Mouse (Mus musculus) C2C12 (cell line): ENCODE data around the gene Nop14. TPM values are rescaled to one million over a fixed set of nuclear protein-coding genes. Genes with fewer than 3 reads are reported as not detected.

Source experiments
- H3K27me3 ChIP-seq: one replicate; pipeline ENCODE4 v1.6.1; 2011; ENCODE audit not compliant: control insufficient read depth, insufficient read depth, insufficient read length
- H3K36me3 ChIP-seq: one replicate; pipeline ENCODE4 v1.6.1; 2011; ENCODE audit not compliant: control insufficient read depth, insufficient read depth
- H3K4me3 ChIP-seq: one replicate; pipeline ENCODE4 v1.5.1; 2011; ENCODE audit warnings: mild to moderate bottlenecking, control low read depth; ENCODE audit not compliant: poor library complexity, insufficient read depth, severe bottlenecking
- H3K79me2 ChIP-seq: one replicate; pipeline ENCODE4 v1.6.1; 2011; ENCODE audit not compliant: control insufficient read depth, insufficient read depth
- H3K79me3 ChIP-seq: one replicate; pipeline ENCODE4 v1.6.1; 2011; ENCODE audit warnings: low read depth, control low read depth
- H3ac ChIP-seq: one replicate; pipeline ENCODE3; 2011; ENCODE audit warnings: low read depth; ENCODE audit not compliant: control insufficient read depth, insufficient read length
- CEBPB ChIP-seq: IDR thresholded peaks from one replicate; pipeline ENCODE4 v1.6.1; 2011; ENCODE audit warnings: low read depth, mild to moderate bottlenecking, control low read depth, moderate library complexity
- CTCF ChIP-seq: IDR thresholded peaks from one replicate; pipeline ENCODE4 v1.5.1; 2011; ENCODE audit not compliant: control insufficient read depth, insufficient read depth, insufficient read length
- FOSL1 ChIP-seq: IDR thresholded peaks from one replicate; pipeline ENCODE4 v1.8.0; 2011; ENCODE audit warnings: mild to moderate bottlenecking, low read length; ENCODE audit not compliant: poor library complexity, insufficient read depth, severe bottlenecking
- MAX ChIP-seq: IDR thresholded peaks from one replicate; pipeline ENCODE4 v1.6.1; 2011; ENCODE audit warnings: mild to moderate bottlenecking, control low read depth
- MYOD1 ChIP-seq: IDR thresholded peaks from one replicate; pipeline ENCODE4 v1.6.1; 2011; ENCODE audit warnings: low read depth; ENCODE audit not compliant: control insufficient read depth, insufficient read length
- MYOG ChIP-seq: IDR thresholded peaks from one replicate; pipeline ENCODE4 v1.6.1; 2011; ENCODE audit not compliant: control insufficient read depth, insufficient read length; ENCODE audit errors: extremely low read depth
- USF1 ChIP-seq: IDR thresholded peaks from one replicate; pipeline ENCODE4 v1.6.1; 2011; ENCODE audit warnings: low read depth, mild to moderate bottlenecking, control low read depth, moderate library complexity
- polyA plus RNA-seq: library from polyadenylated mRNA; unstranded; fragments of >200 nt; fragmentation: generic; extraction: Trizol; gene quantifications from one replicate; pipeline ENCODE4 v1.2.1, GENCODE M21; 2012; ENCODE audit warnings: missing spikeins

Nop14 gene
- polyA plus RNA-seq, 1 experiment, result 24.4 TPM

GRCm38 (mm10) chr5:34591388-34592004 lies 68.5 kb downstream of the Nop14 start:
- no peaks in the 10 kb centered on the region for H3K27me3 ChIP-seq
- H3K36me3 ChIP-seq, result no peaks in the 10 kb centered on the region
- peaks cover 88% of the 10 kb centered on the region for H3K79me2 ChIP-seq
- TF ChIP-seq MYOD1 (no peak), MAX (no peak), FOSL1 (no peak), CTCF (no peak), USF1 (no peak), CEBPB (no peak), MYOG (no peak)
- H3ac ChIP-seq, result no peak overlapping the region
- no peak overlapping the region for H3K4me3 ChIP-seq
- H3K79me3 ChIP-seq, result peaks cover 12% of the 10 kb centered on the region

- H3K4me3 ChIP-seq, result no peak overlapping the region
- peaks cover 19% of the 10 kb centered on the region for H3K79me3 ChIP-seq
- H3K27me3 ChIP-seq, result no peaks in the 10 kb centered on the region
- H3ac ChIP-seq, result no peak overlapping the region
- no peak for TF ChIP-seq MYOG
- no peak for TF ChIP-seq FOSL1
- no peak for TF ChIP-seq USF1
- no peak for TF ChIP-seq MAX
- no peak for TF ChIP-seq CEBPB
- no peak for TF ChIP-seq MYOD1
- no peak for TF ChIP-seq CTCF
- peaks cover 90% of the 10 kb centered on the region for H3K79me2 ChIP-seq
- H3K36me3 ChIP-seq, result no peaks in the 10 kb centered on the region
Observed at GRCm38 (mm10) chr5:34590702-34591101, 69.2 kb downstream of the Nop14 start.

GRCm38 (mm10) chr5:34590059-34590458 lies 69.9 kb downstream of the Nop14 start:
- H3K4me3 ChIP-seq, result no peak overlapping the region
- H3K36me3 ChIP-seq, result no peaks in the 10 kb centered on the region
- H3K79me3 ChIP-seq, result peaks cover 23% of the 10 kb centered on the region
- TF ChIP-seq MYOG, result no peak
- no peak for TF ChIP-seq MAX
- TF ChIP-seq CEBPB, result no peak
- TF ChIP-seq MYOD1, result no peak
- no peak for TF ChIP-seq USF1
- no peak for TF ChIP-seq FOSL1
- no peak for TF ChIP-seq CTCF
- H3ac ChIP-seq, result no peak overlapping the region
- peaks cover 94% of the 10 kb centered on the region for H3K79me2 ChIP-seq
- H3K27me3 ChIP-seq, result no peaks in the 10 kb centered on the region

Other genes starting within 250 kb of the Nop14 start
- 9.3 TPM for gene Tnip2, start 146.2 kb downstream of the Nop14 start, polyA plus RNA-seq
- gene Sh3bp2, start 134.3 kb downstream of the Nop14 start, polyA plus RNA-seq, result 10.2 TPM
- gene Add1, start 86.5 kb downstream of the Nop14 start, polyA plus RNA-seq, result 151 TPM
- 69.3 TPM for gene Mfsd10, start 22.9 kb downstream of the Nop14 start, polyA plus RNA-seq
- gene Grk4, start 231 bp upstream of the Nop14 start, polyA plus RNA-seq, result 0.43 TPM
- gene Htt, start 101.6 kb upstream of the Nop14 start, polyA plus RNA-seq, result 8.0 TPM
- gene Msantd1, start 247.9 kb upstream of the Nop14 start, polyA plus RNA-seq, result not detected